Mouse (Mus musculus) MEL (cell line): ENCODE measurements at regions not wholly inside any gene's neighbourhood (a gene's known extent, or its start where the extent isn't known, plus 50 kb on each side); places are given as distances from the start of the nearest gene placed in this dataset.

Experiments used
- DNase-seq: peaks from one replicate; pipeline ENCODE4 v3.0.0; 2011; ENCODE audit warnings: low read depth, low spot score
- H3K27ac ChIP-seq: 2 replicates; pipeline ENCODE4 v1.5.1; 2012; ENCODE audit warnings: low read depth, mild to moderate bottlenecking, control low read depth, low read length, moderate library complexity; ENCODE audit not compliant: control insufficient read depth
- H3K27me3 ChIP-seq, 2 experiments: fragments of 150-350 bp in 1 of 2; sonication (generic) in 1 of 2; 2 replicates each; pipeline ENCODE4 v1.6.1; 2012; ENCODE audit warnings: low read length in 2 of 2, mild to moderate bottlenecking in 2 of 2, improper control_type of control experiment in 1 of 2, moderate library complexity in 1 of 2; ENCODE audit not compliant: insufficient read depth in 2 of 2, control insufficient read depth in 1 of 2
- H3K36me3 ChIP-seq, 2 experiments: 2 replicates each; pipeline ENCODE4 v1.6.1; 2012 to 2014; ENCODE audit warnings: low read length in 2 of 2, improper control_type of control experiment in 1 of 2, inconsistent platforms in 1 of 2, mild to moderate bottlenecking in 1 of 2; ENCODE audit not compliant: insufficient read depth in 2 of 2, control insufficient read depth in 1 of 2
- H3K4me1 ChIP-seq, 2 experiments: fragments of 150-350 bp in 1 of 2; sonication (generic) in 1 of 2; 2 replicates each; pipeline ENCODE4 v1.6.1; 2012; ENCODE audit warnings: low read length in 2 of 2, improper control_type of control experiment in 1 of 2, mild to moderate bottlenecking in 1 of 2; ENCODE audit not compliant: insufficient read depth in 2 of 2, control insufficient read depth in 1 of 2
- H3K4me3 ChIP-seq, 2 experiments: fragments of 150-350 bp in 1 of 2; sonication (generic) in 1 of 2; 2 replicates each; pipeline ENCODE4 v1.5.1; 2012; ENCODE audit warnings: low read depth in 2 of 2, low read length in 2 of 2, mild to moderate bottlenecking in 2 of 2, moderate library complexity in 2 of 2, control low read depth in 1 of 2, improper control_type of control experiment in 1 of 2; ENCODE audit not compliant: control insufficient read depth in 1 of 2, insufficient read depth in 1 of 2
- H3K79me2 ChIP-seq: 2 replicates; pipeline ENCODE4 v1.6.1; 2012; ENCODE audit warnings: mild to moderate bottlenecking, low read length, moderate library complexity; ENCODE audit not compliant: control insufficient read depth, poor library complexity, insufficient read depth
- H3K9ac ChIP-seq: 2 replicates; pipeline ENCODE4 v1.6.1; 2012; ENCODE audit warnings: low read depth, mild to moderate bottlenecking, control low read depth, low read length, moderate library complexity; ENCODE audit not compliant: control insufficient read depth, poor library complexity, severe bottlenecking
- H3K9me3 ChIP-seq: fragments of 150-350 bp; sonication (generic); replicated peaks from 2 replicates; pipeline ENCODE4 v1.6.1; 2012; ENCODE audit warnings: mild to moderate bottlenecking, low read length, improper control_type of control experiment, moderate library complexity; ENCODE audit not compliant: insufficient read depth
- BHLHE40 ChIP-seq: IDR thresholded peaks from 2 replicates; pipeline ENCODE4 v1.6.1; 2012; ENCODE audit warnings: low read depth, mild to moderate bottlenecking, inconsistent platforms, low read length, improper control_type of control experiment, borderline replicate concordance
- CHD1 ChIP-seq: IDR thresholded peaks from 2 replicates; pipeline ENCODE4 v1.6.1; 2012; ENCODE audit warnings: low read depth, mild to moderate bottlenecking, inconsistent platforms, low read length, improper control_type of control experiment
- CHD2 ChIP-seq: IDR thresholded peaks from 2 replicates; pipeline ENCODE4 v1.6.1; 2011; ENCODE audit warnings: low read length, improper control_type of control experiment
- CTCF ChIP-seq, 3 experiments: IDR thresholded peaks in 2 of 3; conservative IDR thresholded peaks in 1 of 3; 2 replicates each; pipeline ENCODE4 v1.5.1; 2011 to 2012; ENCODE audit warnings: low read length in 3 of 3, low read depth in 2 of 3, mild to moderate bottlenecking in 2 of 3, improper control_type of control experiment in 1 of 3, inconsistent platforms in 1 of 3, mixed read lengths in 1 of 3, moderate library complexity in 1 of 3; ENCODE audit not compliant: control insufficient read depth in 1 of 3, insufficient read depth in 1 of 3, poor library complexity in 1 of 3, severe bottlenecking in 1 of 3
- E2F4 ChIP-seq: IDR thresholded peaks from 2 replicates; pipeline ENCODE4 v1.6.1; 2011; ENCODE audit warnings: low read depth, low read length, improper control_type of control experiment, borderline replicate concordance
- ETS1 ChIP-seq: IDR thresholded peaks from 2 replicates; pipeline ENCODE4 v1.6.1; 2012; ENCODE audit warnings: low read depth, mild to moderate bottlenecking, inconsistent platforms, low read length, improper control_type of control experiment, moderate library complexity
- GATA1 ChIP-seq: IDR thresholded peaks from 2 replicates; pipeline ENCODE4 v1.6.1; 2011; ENCODE audit warnings: low read depth, low read length, improper control_type of control experiment
- HCFC1 ChIP-seq: IDR thresholded peaks from 2 replicates; pipeline ENCODE4 v1.6.1; 2012; ENCODE audit warnings: low read depth, mild to moderate bottlenecking, inconsistent platforms, low read length, improper control_type of control experiment, moderate library complexity
- MAZ ChIP-seq: IDR thresholded peaks from 2 replicates; pipeline ENCODE4 v1.6.1; 2012; ENCODE audit warnings: low read depth, mild to moderate bottlenecking, inconsistent platforms, low read length, improper control_type of control experiment
- NRF1 ChIP-seq: IDR thresholded peaks from 2 replicates; pipeline ENCODE4 v1.6.1; 2014; ENCODE audit warnings: low read depth, mild to moderate bottlenecking, inconsistent platforms, low read length, improper control_type of control experiment, moderate library complexity; ENCODE audit not compliant: poor library complexity, insufficient read depth, severe bottlenecking
- POLR2A ChIP-seq, 2 experiments: IDR thresholded peaks; 2 replicates each; pipeline ENCODE4 v1.6.1; 2011 to 2012; ENCODE audit warnings: low read length in 2 of 2, mild to moderate bottlenecking in 2 of 2, control low read depth in 1 of 2, improper control_type of control experiment in 1 of 2, low read depth in 1 of 2, moderate library complexity in 1 of 2; ENCODE audit not compliant: control insufficient read depth in 1 of 2, insufficient read depth in 1 of 2, poor library complexity in 1 of 2
- POLR2AphosphoS5 ChIP-seq: IDR thresholded peaks from 2 replicates; pipeline ENCODE4 v1.6.1; 2012; ENCODE audit warnings: low read depth, borderline replicate concordance, mild to moderate bottlenecking, inconsistent platforms, low read length, moderate library complexity, mixed read lengths
- RAD21 ChIP-seq: IDR thresholded peaks from 2 replicates; pipeline ENCODE4 v1.6.1; 2011; ENCODE audit warnings: mild to moderate bottlenecking, low read depth, low read length, improper control_type of control experiment
- RCOR1 ChIP-seq: IDR thresholded peaks from 2 replicates; pipeline ENCODE4 v1.6.1; 2012; ENCODE audit warnings: low read depth, mild to moderate bottlenecking, inconsistent platforms, low read length, improper control_type of control experiment
- SIN3A ChIP-seq: IDR thresholded peaks from 2 replicates; pipeline ENCODE4 v1.6.1; 2012; ENCODE audit warnings: low read length, improper control_type of control experiment, inconsistent platforms
- TAL1 ChIP-seq: IDR thresholded peaks from 2 replicates; pipeline ENCODE4 v1.6.1; 2012; ENCODE audit warnings: mild to moderate bottlenecking, inconsistent platforms, low read length, moderate library complexity, mixed read lengths
- UBTF ChIP-seq: IDR thresholded peaks from 2 replicates; pipeline ENCODE4 v1.6.1; 2012; ENCODE audit warnings: low read depth, mild to moderate bottlenecking, inconsistent platforms, low read length, improper control_type of control experiment, moderate library complexity, borderline replicate concordance; ENCODE audit not compliant: insufficient read depth
- ZC3H11A ChIP-seq: IDR thresholded peaks from 2 replicates; pipeline ENCODE4 v1.6.1; 2012; ENCODE audit warnings: low read depth, mild to moderate bottlenecking, inconsistent platforms, low read length, improper control_type of control experiment
- ZMIZ1 ChIP-seq: IDR thresholded peaks from 2 replicates; pipeline ENCODE4 v1.6.1; 2012; ENCODE audit warnings: low read depth, mild to moderate bottlenecking, inconsistent platforms, low read length, improper control_type of control experiment, moderate library complexity
- ZNF384 ChIP-seq: IDR thresholded peaks from 2 replicates; pipeline ENCODE4 v1.6.1; 2012; ENCODE audit warnings: low read depth, mild to moderate bottlenecking, inconsistent platforms, low read length, improper control_type of control experiment

GRCm38 (mm10) chr3:35392657-35393056 lies 361.2 kb upstream of the Atp11b start:
- H3K4me3 ChIP-seq = no peak overlapping the region
- H3K79me2 ChIP-seq = no peaks in the 10 kb centered on the region
- no peak overlapping the region for H3K27ac ChIP-seq
- DNase-seq = no peak
- no peaks in the 10 kb centered on the region for H3K4me1 ChIP-seq
- H3K36me3 ChIP-seq = no peaks in the 10 kb centered on the region
- TF ChIP-seq MAZ = no peak
- TF ChIP-seq RCOR1 = no peak
- no peak for TF ChIP-seq GATA1
- TF ChIP-seq SIN3A = no peak
- TF ChIP-seq CTCF (IDR thresholded peaks at IDR 0.05 in 2 of 3, conservative IDR thresholded peaks at IDR 0.05 in 1 of 3; ENCODE audit: control insufficient read depth in 1 of 3, insufficient read depth in 1 of 3, low read depth in 2 of 3, low read length in 3 of 3, poor library complexity in 1 of 3, severe bottlenecking in 1 of 3) = no peak
- TF ChIP-seq TAL1 = no peak
- TF ChIP-seq ZC3H11A = no peak
- no peak for TF ChIP-seq POLR2A (IDR thresholded peaks at IDR 0.05; ENCODE audit: control insufficient read depth in 1 of 2, insufficient read depth in 1 of 2, low read depth in 1 of 2, low read length in 2 of 2, poor library complexity in 1 of 2)
- TF ChIP-seq ETS1 = no peak
- TF ChIP-seq RAD21 = no peak
- no peak for TF ChIP-seq HCFC1
- no peak for TF ChIP-seq CHD2
- no peak for TF ChIP-seq ZNF384
- no peak for TF ChIP-seq POLR2AphosphoS5
- TF ChIP-seq UBTF = no peak
- TF ChIP-seq ZMIZ1 = no peak
- no peak for TF ChIP-seq BHLHE40
- TF ChIP-seq E2F4 = no peak
- TF ChIP-seq CHD1 = no peak
- no peaks in the 10 kb centered on the region for H3K9me3 ChIP-seq
- no peak overlapping the region for H3K9ac ChIP-seq
- H3K27me3 ChIP-seq = no peaks in the 10 kb centered on the region

GRCm38 (mm10) chr3:35400213-35400612 lies 353.7 kb upstream of the Atp11b start:
- Histone ChIP-seq H3K27me3 (no peaks in the 10 kb centered on the region), H3K9me3 (no peaks in the 10 kb centered on the region), H3K36me3 (no peaks in the 10 kb centered on the region), H3K79me2 (no peaks in the 10 kb centered on the region), H3K4me1 (no peaks in the 10 kb centered on the region), H3K27ac (no peak overlapping the region), H3K4me3 (no peak overlapping the region), H3K9ac (no peak overlapping the region)
- TF ChIP-seq TAL1 = no peak
- TF ChIP-seq CHD1 = no peak
- no peak for TF ChIP-seq NRF1
- DNase-seq = no peak
